Mouse (Mus musculus): Measurements from ENCODE around the gene Depdc5.

DNA sequence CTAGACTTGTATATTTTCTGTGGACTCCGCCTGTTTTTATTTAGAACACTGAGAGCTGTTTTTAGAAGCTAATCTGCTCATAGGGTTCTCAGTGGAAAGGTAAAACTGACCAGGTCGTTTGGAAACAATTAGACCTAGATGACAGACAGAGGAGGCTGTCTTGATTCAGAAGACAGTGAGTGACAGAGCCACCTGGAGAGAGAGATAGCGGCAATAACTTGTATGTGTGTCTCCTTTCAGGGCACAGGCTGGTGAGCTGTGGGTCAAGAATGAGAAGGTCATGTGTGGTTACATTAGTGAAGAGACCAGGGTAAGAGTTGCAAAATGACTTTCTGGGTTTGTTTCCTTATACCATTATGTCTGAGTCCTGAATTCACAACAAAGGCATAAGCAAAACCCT is 23.2 kb downstream of the Depdc5 start:
- TF ChIP-seq POLR2A (IDR thresholded peaks at IDR 0.05; ENCODE audit: low read depth, low read length): no peak
- TF ChIP-seq CTCF (IDR thresholded peaks at IDR 0.05; ENCODE audit: borderline replicate concordance, insufficient read depth, low read length): no peak

Measured in embryonic fibroblast, embryonic 13.5 days (primary cell).